Mouse (Mus musculus): Measurements from ENCODE around the gene Snrpa1. TPM values are rescaled to one million over a fixed set of nuclear protein-coding genes. Genes with fewer than 3 reads are reported as not detected.
A peak's percentile ranks its signal among the peaks of the same experiment; 100 is the strongest.

Snrpa1 gene
- 140 and 149 TPM in 2 replicates for polyA plus RNA-seq (2015; fragmentation: Nextera tagmentation; extraction: Ambion mirVana)

DNA sequence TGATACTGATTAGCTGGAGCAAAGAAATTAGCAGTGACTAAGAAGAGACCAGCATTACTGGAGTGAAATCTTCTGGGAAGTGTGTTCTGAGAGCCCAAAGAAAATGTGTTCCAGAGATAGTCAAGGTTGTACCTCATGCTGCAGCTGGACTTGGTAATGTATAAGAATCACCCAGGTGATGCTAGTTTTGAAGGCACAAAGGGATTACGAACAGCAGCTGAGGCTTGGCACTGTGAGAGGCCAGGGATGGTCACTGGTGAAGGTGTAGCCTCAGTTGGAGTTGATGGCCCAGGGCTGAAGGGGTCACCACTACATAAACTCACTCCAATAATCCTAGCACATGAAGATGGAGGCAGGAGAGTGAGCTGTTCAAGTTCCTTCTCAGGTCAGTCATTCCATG, at the start of gene Snrpa1:
TSS of gene Snrpa1 (plus strand) at position 301 of the 400 bp plus-strand sequence.
- H3K4me1 ChIP-seq (replicated peaks): peaks cover 23% of the 10 kb centered on the region
- ATAC-seq (ENCODE audit: low read depth) (no peak), DNase-seq (no peak)
- no peaks in the 10 kb centered on the region; the same call in 1 of the 2 replicates for H3K27me3 ChIP-seq
- H3K9ac ChIP-seq: peak within 1 kb of the TSS; percentile 93
- H3K27ac ChIP-seq: peak within 1 kb of the TSS; percentile 81
- H3K4me3 ChIP-seq (replicated peaks): peak within 1 kb of the TSS; percentile 89
- no peaks in the 10 kb centered on the region for H3K9me3 ChIP-seq (replicated peaks)
- H3K36me3 ChIP-seq: peaks cover 15% of the 10 kb centered on the region
- 65% methylated on average over 1 of the region's 1 CpGs for WGBS (ENCODE audit: insufficient replicate concordance)
- H3K4me2 ChIP-seq: peak within 1 kb of the TSS; percentile 76

DNA sequence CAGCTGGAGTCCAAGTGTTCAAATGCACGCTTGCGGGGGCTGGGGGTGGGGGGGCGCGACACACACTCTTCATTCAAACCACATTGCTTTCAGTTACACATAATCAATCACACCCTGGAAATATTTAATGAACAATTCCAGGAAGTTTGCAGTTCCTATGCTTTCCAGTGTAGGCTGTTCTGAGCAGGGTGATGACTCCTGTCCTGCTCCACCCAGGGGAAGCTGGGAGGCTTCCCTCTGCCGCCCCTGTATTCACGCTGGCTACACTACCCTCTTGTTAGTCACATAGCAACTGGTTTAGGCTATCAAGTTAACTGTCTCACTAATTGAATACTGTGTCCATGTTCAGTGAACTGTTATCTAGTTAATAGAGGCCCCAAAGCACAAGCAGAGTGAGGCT, 48.3 kb upstream of the Snrpa1 start:
- H3K27me3 ChIP-seq: no peaks in the 10 kb centered on the region
- no peak for ATAC-seq (ENCODE audit: low read depth)
- WGBS (ENCODE audit: insufficient replicate concordance): 65% methylated on average over 6 of the region's 6 CpGs
- DNase-seq: no peak
- H3K4me3 ChIP-seq (replicated peaks): no peak overlapping the region
- H3K4me2 ChIP-seq: no peak overlapping the region
- no peaks in the 10 kb centered on the region for H3K4me1 ChIP-seq (replicated peaks)
- no peak overlapping the region for H3K9ac ChIP-seq
- no peaks in the 10 kb centered on the region for H3K36me3 ChIP-seq
- no peak overlapping the region for H3K27ac ChIP-seq
- H3K9me3 ChIP-seq (replicated peaks): no peaks in the 10 kb centered on the region

DNA sequence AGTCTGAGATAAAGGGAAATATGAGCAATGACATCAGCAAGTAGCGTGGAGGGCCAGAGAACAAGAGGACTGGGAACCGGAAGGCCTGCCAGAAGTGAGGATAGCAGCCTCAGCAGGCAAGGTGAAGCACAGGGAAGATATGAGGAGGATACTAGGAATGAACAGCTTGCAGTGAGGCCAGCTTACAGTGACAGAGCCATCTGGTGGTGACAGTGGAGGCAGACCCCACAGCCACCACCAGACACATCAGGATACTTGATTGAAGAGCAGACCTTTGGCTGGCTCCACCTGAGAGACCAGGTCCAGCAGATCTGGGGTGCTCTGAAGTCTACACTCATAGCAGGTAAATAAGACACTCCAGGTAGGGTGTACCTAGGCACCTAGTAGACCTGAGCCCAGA, 31.1 kb upstream of the Snrpa1 start:
- H3K4me2 ChIP-seq: no peak overlapping the region
- H3K9ac ChIP-seq: no peak overlapping the region
- no peak overlapping the region for H3K27ac ChIP-seq
- DNase-seq (no peak), ATAC-seq (ENCODE audit: low read depth) (no peak)
- no peaks in the 10 kb centered on the region for H3K36me3 ChIP-seq
- H3K4me1 ChIP-seq (replicated peaks): no peaks in the 10 kb centered on the region
- no peaks in the 10 kb centered on the region for H3K27me3 ChIP-seq
- no peaks in the 10 kb centered on the region for H3K9me3 ChIP-seq (replicated peaks)
- H3K4me3 ChIP-seq (replicated peaks): no peak overlapping the region
- WGBS (ENCODE audit: insufficient replicate concordance): 73% methylated on average over 2 of the region's 2 CpGs

DNA sequence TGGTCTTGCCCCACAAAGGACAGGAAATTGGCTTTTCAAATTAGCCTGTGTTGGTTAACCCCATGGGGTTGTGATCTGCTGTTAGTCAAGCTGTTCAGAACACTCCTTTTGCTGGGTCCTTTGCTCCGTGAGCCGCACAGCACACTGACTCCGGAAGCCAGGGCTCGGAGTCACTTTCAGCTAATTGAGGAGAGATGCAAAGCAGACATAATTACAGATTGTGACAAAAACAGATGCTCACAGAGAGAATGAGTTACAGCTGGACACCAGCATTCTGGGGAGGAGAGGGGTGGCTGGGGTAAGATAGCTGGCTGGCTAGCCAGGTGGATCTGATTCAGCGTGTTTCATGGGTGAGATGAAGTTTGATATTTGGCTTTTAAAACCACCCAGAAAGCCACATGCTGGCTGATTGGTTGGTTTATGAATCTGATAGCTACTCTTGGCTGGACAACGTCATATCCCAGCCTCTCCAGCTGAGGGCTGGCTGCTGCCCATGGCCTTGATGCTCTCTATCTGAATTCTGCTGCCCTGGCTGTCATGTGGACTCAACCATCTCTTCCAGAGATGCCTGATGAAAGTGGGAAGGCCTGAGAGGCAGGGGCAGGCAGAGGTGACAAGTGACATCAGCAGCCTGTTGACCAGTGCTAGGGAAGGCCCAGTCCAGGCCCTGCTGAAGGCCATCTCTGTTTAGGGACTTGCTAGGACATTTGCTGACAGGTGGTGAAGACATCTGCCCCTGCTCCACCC, 29.9 kb upstream of the Snrpa1 start:
- Histone ChIP-seq H3K27ac (no peak overlapping the region), H3K36me3 (no peaks in the 10 kb centered on the region), H3K4me3 (replicated peaks) (no peak overlapping the region), H3K4me1 (replicated peaks) (no peaks in the 10 kb centered on the region), H3K9me3 (replicated peaks) (no peaks in the 10 kb centered on the region), H3K4me2 (no peak overlapping the region), H3K27me3 (no peaks in the 10 kb centered on the region), H3K9ac (no peak overlapping the region)
- no peak for DNase-seq
- ATAC-seq (ENCODE audit: low read depth): no peak
- WGBS (ENCODE audit: insufficient replicate concordance): 65% methylated on average over 6 of the region's 6 CpGs

DNA sequence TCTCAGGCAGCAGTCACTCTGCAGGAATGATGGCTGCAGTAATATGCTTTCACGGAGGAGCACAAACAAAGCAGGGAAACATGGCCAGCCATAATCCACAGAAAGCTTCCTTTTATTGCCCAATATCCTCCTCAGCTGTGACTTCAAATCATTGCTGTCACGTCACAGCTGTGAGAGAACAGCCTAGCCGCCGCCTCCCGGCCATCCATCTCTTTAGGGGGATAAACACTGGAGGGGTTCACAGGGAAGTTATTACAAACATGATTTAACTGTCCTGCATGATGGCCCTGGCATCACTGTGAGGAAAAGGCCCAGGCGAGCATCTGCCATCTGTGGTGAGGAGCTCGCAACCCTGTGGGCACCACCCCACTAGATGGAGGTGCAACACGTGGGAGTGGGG, 22.0 kb upstream of the Snrpa1 start:
- Histone ChIP-seq H3K9me3 (replicated peaks) (no peaks in the 10 kb centered on the region), H3K27ac (no peak overlapping the region), H3K4me3 (replicated peaks) (no peak overlapping the region), H3K4me2 (no peak overlapping the region), H3K27me3 (0 out of 2 replicates have a peak, but pooled peaks cover 12% of the 10 kb centered on the region), H3K4me1 (replicated peaks) (peaks cover 9% of the 10 kb centered on the region; the same call in 1 of the 2 replicates), H3K9ac (no peak overlapping the region), H3K36me3 (no peaks in the 10 kb centered on the region)
- ATAC-seq (ENCODE audit: low read depth) (no peak), DNase-seq (no peak)
- WGBS (ENCODE audit: insufficient replicate concordance): 50% methylated on average over 8 of the region's 8 CpGs

DNA sequence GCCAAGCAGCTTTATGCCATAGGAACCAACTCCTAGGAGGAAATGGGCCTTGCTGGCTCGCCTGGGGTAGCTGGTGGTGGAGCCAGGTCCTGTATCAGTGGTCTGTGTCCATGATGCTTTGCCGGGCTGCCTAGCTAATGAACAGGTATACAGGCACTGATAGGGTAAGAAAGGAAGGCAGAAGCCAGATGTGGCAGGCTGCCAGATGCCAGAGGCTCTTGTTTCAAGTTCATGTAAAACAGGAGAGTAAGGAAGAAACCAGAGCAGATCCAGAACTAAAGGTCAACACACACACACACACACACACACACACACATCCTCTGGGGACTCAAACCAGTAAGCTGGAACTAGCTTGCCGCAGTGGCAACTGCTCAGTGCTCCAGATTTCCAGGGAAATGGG, 20.5 kb upstream of the Snrpa1 start:
- Histone ChIP-seq H3K36me3 (no peaks in the 10 kb centered on the region), H3K9ac (no peak overlapping the region), H3K27me3 (0 out of 2 replicates have a peak, but pooled peaks cover 12% of the 10 kb centered on the region), H3K27ac (no peak overlapping the region), H3K4me1 (replicated peaks) (peaks cover 9% of the 10 kb centered on the region; the same call in 1 of the 2 replicates), H3K9me3 (replicated peaks) (no peaks in the 10 kb centered on the region), H3K4me3 (replicated peaks) (no peak overlapping the region), H3K4me2 (no peak overlapping the region)
- 46% methylated on average over 3 of the region's 3 CpGs for WGBS (ENCODE audit: insufficient replicate concordance)
- ATAC-seq (ENCODE audit: low read depth): no peak
- no peak for DNase-seq

DNA sequence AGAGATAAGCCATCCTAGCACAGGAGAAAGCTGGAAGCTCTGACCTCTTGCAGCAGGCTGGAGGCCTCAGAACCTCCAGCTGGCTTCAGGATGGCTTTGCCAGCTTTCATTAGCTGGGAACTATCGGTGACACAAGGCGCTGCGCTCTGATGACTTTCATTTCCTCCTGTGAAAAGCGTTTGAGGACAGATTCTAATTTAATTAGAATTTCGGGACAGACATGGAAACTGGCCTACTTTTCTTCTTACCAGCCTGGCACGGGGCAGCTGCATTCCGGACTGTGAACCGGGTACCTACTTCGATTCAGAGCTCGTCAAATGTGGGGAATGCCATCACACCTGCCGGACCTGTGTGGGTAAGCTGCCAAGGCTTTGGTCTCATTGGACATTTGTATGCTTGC, 20.1 kb upstream of the Snrpa1 start:
- H3K9ac ChIP-seq: no peak overlapping the region
- H3K4me3 ChIP-seq (replicated peaks): no peak overlapping the region
- WGBS (ENCODE audit: insufficient replicate concordance): 75% methylated on average over 11 of the region's 11 CpGs
- no peak overlapping the region for H3K4me2 ChIP-seq
- no peak overlapping the region for H3K27ac ChIP-seq
- ATAC-seq (ENCODE audit: low read depth): no peak
- DNase-seq: no peak
- no peaks in the 10 kb centered on the region for H3K36me3 ChIP-seq
- H3K4me1 ChIP-seq (replicated peaks): peaks cover 9% of the 10 kb centered on the region; the same call in 1 of the 2 replicates
- H3K27me3 ChIP-seq: 0 out of 2 replicates have a peak, but pooled peaks cover 12% of the 10 kb centered on the region
- H3K9me3 ChIP-seq (replicated peaks): no peaks in the 10 kb centered on the region

DNA sequence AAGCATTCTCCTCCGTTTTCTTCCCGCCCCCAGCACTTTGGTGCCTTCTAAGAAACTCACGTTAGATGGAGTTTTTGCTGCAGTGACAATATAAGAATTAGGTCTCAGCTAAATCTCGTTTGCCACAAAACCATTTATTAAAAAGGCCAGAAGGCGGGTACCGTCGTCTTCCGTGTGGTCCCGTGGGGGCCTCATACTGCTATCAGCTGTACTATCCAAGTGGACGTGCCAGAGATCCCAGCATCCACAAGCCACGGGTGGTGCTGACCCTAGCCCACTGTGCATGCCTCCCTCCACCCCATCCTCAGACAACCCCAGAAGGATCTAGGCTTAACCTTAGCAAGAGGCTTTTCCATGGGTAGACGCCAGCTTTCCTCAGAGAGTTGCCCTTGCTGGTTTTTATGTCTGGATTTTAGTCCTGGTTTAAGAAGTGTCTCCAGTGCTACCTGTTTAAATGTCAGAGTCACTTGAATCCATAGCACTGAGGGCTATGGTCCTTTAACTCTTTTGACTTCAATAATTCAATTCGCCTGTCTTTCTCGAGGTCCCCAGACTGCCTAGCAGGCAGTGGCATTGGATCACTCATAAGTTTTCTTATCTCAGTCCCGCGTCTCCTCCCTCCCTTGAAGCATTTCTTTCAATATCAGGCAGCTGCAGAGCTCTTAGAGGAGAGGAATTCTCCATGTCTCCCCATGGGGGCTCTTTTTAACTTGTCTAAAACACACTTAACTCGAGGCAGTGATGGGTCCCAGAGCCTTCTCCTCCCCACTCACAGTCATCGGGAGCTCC, 18.6 kb upstream of the Snrpa1 start:
- H3K36me3 ChIP-seq: no peaks in the 10 kb centered on the region
- WGBS (ENCODE audit: insufficient replicate concordance): 58% methylated on average over 18 of the region's 18 CpGs
- no peak overlapping the region for H3K27ac ChIP-seq
- H3K27me3 ChIP-seq: 0 out of 2 replicates have a peak, but pooled peaks cover 12% of the 10 kb centered on the region
- no peak overlapping the region for H3K9ac ChIP-seq
- DNase-seq: no peak
- H3K4me2 ChIP-seq: no peak overlapping the region
- H3K9me3 ChIP-seq (replicated peaks): no peaks in the 10 kb centered on the region
- peaks cover 9% of the 10 kb centered on the region; the same call in 1 of the 2 replicates for H3K4me1 ChIP-seq (replicated peaks)
- peak; percentile 41; the same call in 1 of the 2 replicates for ATAC-seq (ENCODE audit: low read depth)
- H3K4me3 ChIP-seq (replicated peaks): no peak overlapping the region

DNA sequence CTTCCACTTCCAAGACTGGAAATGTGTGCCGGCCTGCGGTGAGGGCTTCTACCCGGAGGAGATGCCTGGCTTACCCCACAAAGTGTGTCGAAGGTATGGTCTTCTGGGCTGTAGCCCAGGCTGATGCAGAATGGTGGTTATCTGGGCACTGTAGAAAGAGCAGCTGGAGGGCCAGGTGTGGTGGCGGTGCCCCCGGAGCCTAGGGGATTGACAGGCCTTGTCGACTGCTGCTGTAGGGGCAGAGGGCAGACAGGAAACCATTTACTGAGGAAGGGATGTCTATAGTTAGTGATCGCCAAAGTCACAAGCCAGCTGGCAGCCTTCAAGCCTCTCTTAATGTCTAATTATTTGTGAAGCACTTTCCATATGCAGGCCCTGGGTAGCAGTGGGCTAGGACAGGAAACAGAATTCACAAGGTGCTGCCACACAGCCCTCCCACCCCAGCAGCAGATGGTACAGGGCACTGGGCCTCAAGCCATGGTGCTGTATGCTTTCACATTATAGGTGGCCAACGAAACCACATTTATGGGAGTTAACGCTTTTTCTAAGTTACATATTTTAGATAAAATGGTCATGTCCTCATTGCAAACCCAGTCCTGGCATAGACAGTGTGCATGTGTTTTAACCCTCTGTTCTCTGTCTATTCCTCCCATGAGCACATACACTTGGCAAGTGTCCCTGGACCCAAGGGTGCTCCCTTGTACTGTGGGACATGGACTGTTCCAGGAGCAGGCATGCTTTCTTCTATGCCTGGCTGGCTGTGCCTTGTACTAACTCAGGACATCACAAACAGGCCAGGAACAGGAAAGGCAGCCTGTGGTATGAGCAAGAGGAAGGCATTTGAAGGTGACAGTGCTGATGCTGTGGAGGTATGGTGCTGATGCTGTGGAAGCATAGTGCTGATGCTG, 15.0 kb upstream of the Snrpa1 start, which contains the start of gene Gm45213:
TSS of gene Gm45213 (plus strand) at position 51 of the 908 bp plus-strand sequence.
- Histone ChIP-seq H3K36me3 (no peaks in the 10 kb centered on the region), H3K9ac (no peak within 1 kb of the TSS), H3K27me3 (0 out of 2 replicates have a peak, but pooled peaks cover 4% of the 10 kb centered on the region), H3K4me1 (replicated peaks) (peaks cover 9% of the 10 kb centered on the region), H3K9me3 (replicated peaks) (no peaks in the 10 kb centered on the region), H3K27ac (no peak within 1 kb of the TSS), H3K4me2 (no peak within 1 kb of the TSS), H3K4me3 (replicated peaks) (no peak within 1 kb of the TSS)
- WGBS (ENCODE audit: insufficient replicate concordance): 70% methylated on average over 10 of the region's 10 CpGs
- DNase-seq (no peak), ATAC-seq (ENCODE audit: low read depth) (no peak)

DNA sequence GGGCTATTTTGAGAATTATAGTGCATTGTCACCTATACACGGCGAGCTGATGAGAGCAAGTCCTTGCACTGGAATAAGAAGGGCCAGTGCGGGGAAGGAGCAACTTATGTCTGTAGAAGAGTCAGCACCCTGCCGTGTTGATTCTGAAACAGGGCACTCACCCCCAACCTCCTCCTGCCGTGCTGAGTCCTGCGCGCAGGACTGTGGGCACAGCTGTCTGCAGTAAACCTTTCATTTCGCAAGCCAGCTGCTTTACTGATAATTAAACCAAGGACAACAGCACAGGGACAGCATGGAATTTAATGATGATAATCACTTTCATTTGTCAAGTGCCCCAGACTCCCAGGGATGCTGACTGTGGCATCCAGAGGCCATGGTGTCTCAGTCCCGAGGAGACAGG, 14.2 kb upstream of the Snrpa1 start:
- Histone ChIP-seq H3K36me3 (no peaks in the 10 kb centered on the region), H3K4me3 (replicated peaks) (no peak overlapping the region), H3K9me3 (replicated peaks) (no peaks in the 10 kb centered on the region), H3K27ac (no peak overlapping the region), H3K27me3 (0 out of 2 replicates have a peak, but pooled peaks cover 4% of the 10 kb centered on the region), H3K4me2 (no peak overlapping the region), H3K4me1 (replicated peaks) (peaks cover 9% of the 10 kb centered on the region), H3K9ac (no peak overlapping the region)
- DNase-seq (no peak), ATAC-seq (ENCODE audit: low read depth) (no peak)
- 64% methylated on average over 9 of the region's 9 CpGs for WGBS (ENCODE audit: insufficient replicate concordance)

Measured in liver, embryonic 13.5 days (tissue).